Mouse (Mus musculus): ENCODE data around the gene Zfp672. TPM values are rescaled to one million over a fixed set of nuclear protein-coding genes. Genes with fewer than 3 reads are reported as not detected.
"Not testable (repeated sequence)": the region's sequence is repeated elsewhere in the genome, so short reads cannot be mapped to it uniquely, and the experiment has no call there.

The Zfp672 gene
- polyA plus RNA-seq (2017; shearing (Covaris generic)): 10 to 100 TPM; 40.5 to 41.4 (median 41.1) TPM

DNA sequence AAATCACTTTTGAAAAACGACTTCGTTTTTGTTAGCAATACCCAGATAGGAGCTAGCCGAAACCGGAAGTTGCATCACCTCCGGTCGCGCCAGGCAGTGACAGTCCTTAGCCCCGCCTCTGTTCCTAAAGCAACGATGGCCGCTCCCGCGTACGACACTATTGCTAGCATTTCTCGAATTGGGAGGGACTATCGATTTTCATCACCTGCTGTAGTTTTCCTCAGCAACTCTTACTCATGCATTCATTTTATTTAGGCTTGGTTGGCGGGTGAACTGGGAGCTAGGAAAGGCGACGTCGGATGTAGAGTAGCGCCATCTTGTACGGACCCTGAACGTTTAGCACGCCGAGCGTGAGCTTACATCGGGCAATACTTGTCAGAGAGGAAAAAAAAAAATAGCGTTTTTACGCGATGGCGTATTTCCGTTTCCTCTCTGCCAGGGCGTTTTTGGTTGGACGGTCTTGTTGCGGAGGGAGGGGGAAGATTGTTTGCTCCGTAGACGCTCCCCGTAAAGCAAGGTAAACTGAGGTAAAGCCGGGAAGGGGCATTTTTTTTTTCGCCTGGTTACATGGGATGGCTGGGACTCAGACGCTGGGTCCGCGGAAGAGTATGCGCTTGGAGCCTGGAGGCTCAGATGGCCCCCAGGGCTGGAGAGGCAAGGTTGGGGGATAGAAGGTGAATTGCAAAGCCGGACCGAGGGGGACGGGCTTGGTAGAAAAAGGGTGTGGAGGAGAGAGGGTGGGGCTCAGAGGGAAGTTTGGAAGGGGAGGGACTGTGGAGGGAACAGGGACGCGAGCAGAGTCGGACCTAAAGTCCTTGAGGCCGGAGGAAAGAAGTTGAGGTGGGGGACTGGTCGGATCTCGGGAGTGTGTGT lies at the start of gene Zfp672, which contains the start of gene Sh3bp5l:
Gene Zfp672 (minus strand): TSS at position 64 of the 873 bp plus-strand sequence.
Gene Sh3bp5l (plus strand): TSS at position 449 of the 873 bp plus-strand sequence.
- peak; percentile 93 for ATAC-seq

DNA sequence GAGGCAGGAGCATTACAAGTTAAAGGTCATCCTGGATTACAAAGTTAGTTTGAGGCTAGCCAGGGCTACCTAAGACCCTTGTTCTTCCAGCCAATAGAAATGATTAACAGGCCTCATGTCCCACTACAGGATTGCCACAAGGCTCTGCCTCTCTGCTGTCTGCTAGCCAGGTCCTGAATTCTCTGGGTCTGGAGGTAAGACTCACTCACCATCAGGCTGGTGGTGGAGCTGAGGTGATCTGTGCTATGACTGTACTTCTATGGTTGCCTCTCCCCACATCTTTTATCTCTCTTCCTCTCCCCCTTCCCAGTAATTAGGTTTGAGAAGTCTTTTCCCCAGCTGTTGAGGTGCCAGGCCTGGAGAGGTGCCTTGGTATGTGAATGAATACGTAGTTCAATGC lies 49.4 kb upstream of the Zfp672 start:
- ATAC-seq: no peak

DNA sequence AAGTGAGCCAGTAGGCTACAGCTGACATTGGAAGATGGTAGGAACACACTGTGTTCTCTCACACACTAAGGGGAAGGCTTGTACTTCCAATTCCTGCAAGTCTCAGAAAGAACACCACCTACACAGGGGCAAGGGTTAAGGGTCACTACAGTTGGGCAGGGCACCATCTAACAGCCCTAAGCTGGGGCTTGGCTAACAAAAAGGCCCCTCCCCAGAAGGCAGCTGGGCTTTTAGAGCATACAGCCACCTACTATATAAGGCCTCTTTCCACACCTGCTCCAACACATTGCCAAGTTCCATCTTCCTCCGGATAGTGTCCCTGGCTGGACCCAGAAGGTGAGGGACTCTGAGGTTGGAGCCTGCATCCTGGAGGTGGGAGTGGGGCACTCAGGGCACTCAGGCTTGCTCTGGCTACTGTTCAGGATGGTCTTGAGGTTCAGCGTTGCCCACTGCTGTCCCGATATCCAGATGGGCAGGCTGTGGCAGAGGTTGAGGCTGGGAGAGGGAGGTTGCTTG lies 48.7 kb upstream of the Zfp672 start, which contains the start of gene Lypd8:
Gene Lypd8 (plus strand): TSS at position 281 of the 516 bp plus-strand sequence.
- ATAC-seq: no peak

DNA sequence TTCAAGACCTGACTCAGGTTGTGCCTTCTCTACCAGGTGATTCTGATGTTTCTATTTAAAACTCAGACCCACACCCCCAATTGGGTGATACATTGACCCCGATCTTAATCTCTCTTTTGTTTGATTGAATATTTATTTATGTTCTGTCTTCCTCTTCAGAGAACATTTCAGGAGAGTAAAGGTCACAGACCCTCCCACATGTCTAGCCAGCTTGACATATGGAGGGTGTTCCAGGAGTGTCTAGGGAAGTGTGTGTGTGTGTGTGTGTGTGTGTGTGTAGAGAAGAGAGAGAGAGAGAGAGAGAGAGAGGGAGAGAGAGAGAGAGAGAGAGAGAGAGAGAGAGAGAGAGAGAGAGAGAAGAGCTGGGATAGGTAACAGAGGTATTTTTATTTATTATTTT lies 47.5 kb upstream of the Zfp672 start:
- no peak for ATAC-seq

DNA sequence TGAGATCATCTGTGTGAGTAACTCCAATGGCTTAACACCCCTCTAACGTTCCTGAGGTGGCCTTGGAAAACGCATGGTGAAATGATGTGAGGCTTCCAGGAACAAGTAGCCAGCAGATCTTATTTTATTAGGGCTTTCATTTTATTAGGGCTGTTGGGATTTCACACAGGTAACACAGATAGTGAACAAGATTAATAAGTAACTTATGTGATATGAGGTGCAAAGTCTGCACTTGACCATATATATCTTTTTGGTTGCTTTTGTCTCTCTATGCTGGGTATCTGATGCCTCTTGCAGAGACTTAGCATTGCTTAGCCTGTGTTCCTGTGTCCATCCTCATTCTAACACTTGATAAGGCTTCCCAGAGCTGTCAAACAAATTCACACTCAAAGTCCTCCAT lies 47.1 kb upstream of the Zfp672 start:
- ATAC-seq: no peak

DNA sequence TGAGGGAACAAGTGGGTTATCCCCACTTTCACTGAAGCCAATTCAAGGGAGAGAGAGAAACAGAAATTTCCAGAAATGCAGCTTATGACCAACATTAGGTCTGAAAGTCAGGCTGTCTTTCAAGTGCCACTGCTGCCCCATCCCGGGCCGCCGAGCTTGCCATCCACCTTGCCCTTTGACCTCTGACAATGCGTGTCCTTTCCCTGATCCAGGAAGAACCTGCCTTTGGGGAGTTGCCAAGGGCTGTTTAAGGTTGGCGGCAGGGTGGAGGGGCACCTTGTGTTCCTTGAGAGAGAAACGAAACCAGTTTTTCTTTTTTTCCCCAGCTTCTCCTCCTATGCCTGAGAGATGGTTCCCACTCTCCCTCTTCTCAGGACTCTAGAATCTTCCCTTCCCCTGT lies 36.1 kb upstream of the Zfp672 start:
- not testable (repeated sequence) for ATAC-seq

DNA sequence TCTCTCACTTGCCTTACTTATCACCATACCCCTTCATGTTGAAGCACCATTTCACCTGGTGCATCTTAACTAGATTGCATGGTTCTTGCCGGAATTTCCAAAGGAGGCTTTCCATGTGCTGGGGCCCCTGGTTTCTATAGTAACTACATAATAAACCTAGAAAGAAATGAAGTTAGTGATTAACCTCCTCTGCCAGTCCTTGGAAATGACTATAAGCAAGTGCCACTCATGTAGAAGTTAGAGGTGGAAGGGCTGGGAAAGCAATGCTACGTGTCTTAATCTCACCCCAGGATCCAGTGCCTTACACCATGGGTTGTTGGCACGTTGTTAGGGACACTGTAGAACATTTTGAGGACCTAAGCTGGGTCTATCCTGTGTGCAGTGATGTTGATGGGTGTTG lies 34.3 kb upstream of the Zfp672 start:
- ATAC-seq: no peak

DNA sequence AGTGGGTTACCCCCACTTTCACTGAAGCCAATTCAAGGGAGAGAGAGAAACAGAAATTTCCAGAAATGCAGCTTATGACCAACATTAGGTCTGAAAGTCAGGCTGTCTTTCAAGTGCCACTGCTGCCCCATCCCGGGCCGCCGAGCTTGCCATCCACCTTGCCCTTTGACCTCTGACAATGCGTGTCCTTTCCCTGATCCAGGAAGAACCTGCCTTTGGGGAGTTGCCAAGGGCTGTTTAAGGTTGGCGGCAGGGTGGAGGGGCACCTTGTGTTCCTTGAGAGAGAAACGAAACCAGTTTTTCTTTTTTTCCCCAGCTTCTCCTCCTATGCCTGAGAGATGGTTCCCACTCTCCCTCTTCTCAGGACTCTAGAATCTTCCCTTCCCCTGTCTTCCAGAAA lies 32.4 kb upstream of the Zfp672 start:
- not testable (repeated sequence) for ATAC-seq

DNA sequence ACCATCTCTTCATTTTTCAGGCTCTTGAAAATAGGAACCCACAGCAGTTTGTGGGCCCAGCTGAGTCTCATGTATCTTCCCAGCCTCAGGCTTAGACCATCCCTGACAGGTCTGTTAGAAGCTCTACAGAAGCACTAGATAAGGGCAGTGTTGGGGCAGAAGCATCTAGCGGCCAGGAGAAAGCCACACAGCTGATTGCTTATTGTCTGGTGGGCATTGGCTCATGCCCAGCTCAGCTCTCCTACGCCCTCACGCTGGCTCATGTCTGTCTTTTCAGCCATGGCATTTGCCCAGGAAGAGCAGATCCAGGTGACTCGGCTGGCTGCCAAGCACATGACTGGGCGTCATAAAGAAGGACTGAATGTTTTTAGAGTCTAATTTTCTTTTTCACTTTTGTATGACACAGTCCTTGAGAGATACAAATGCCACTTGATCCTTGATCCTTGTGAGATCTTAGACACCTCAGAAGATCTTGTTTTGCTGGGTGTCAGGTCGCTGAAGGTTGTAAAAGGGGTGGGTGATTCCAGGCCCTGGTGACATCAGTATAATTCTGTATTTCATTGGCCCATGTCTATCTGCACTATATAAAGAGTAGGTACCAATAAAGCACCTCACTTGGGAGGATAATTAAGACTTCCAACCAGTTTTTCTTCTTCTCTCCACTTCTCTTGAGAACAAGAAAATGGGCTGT lies 27.9 kb upstream of the Zfp672 start:
- ATAC-seq: no peak

DNA sequence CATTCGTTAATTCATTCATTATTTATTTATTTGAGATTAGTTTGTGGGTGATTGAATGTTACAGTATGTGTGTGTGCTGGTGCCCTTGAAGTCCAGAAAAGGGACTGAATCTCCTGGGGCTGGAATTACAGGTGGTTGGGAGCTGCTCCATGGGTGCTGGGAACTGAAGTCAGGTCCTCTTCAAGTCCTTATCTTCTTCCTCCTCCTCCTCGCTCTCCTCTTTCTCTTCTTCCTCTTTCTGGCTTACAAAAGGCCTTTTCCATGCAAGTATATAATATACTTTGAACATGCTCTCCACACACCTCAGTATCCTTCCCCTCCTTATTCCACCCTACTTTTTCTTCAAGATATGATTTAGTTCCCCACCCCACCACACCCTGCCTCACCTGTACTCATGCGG lies 26.9 kb upstream of the Zfp672 start:
- no peak for ATAC-seq

DNA sequence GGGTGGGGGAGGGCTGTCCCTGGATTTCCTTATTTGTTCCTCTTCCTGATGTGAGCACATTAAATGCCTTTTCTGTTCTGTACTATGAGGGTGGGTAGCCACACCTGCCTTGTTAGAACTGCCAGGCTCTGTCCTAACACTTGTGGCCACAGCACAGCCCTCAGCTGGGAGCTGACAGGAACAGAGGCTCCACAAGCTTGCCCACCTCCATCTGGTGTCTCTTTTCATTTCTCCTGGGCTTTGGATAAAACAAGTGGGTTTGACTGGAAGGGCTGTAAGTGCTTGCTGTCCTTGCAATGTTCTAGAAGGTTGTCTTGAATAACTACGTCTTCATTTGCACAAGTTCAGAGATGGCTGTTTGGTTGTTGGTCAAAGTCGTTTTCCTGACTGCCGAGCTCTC lies 24.8 kb upstream of the Zfp672 start:
- no peak for ATAC-seq

DNA sequence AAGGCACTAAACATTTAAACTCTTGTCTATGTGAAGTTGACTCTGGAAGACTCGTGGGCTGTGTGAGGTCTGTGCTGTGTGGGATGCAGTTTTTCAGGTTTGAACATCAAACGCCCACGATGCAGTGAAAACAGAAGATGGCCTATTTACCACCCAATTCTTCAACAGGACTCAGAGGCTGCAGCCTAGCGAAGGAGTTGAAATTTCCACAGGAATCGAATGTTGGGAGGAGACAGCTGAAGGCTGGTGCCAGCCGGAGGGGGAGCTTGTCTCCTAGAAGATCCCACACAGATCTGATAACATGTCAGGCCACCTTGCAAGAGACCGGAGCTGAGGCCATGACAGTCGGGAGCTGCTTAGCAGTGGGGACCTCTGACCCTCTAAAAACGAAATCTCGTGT lies 24.3 kb upstream of the Zfp672 start:
- ATAC-seq: no peak

DNA sequence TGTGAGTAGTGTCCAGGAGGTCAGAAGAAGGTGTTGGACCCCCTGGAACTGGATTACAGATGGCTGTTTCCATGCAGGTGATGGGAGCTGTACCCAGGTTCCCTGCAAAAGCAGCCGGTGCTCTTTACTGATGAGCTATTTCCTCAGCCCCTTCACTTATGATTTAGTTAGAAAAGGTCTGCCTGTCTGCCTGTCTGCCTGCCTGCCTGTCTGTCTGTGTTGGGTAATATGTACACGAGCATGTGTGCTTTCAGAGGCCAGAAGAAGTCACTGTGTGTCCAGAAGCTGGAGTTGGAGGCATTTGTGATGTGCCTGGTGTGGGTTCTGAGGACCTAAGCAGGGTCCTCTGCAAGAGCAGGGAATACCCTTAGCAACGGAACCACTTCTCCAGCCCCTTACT lies 23.6 kb upstream of the Zfp672 start:
- ATAC-seq: no peak

DNA sequence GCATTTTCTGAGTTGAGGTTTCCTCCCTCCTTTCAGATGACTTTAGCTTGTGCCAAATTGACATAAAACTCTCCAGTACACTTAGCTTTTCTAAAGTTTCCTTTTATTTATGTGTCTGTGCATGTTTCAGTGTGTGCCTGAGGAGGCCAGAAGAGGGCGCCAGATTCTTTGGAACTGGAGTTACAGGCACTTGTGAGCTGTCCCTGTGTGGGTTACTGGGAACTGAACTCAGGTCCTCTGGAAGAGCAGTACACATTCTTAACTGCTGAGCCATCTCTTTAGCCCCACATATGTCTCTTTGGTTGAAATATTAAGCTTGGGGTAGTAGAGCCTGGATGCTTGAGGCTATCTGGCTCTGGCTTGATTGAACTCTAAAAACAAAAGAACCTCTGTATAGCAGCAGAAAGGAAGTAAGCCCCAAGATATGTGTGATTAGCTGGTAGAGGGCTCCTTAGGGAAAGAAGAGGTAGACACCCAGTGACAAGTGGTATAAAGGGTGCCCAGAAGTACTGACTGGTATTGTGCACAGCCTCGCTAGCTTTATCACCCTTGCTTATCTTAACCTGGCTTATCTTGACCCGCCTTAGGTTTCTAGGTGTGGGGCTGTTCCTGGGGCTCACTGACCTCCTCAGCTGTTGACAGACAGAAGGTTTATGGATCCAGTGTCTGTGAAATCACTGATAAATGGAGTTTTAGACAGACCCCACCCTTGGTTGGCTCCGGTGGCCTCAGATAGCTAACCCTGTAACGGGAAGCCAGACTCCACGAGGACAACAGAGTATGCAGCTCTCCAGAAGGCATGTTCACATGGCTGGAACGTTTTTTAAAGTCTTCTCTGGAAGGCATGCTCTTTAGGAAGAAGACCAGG lies 22.8 kb upstream of the Zfp672 start:
- ATAC-seq: no peak

DNA sequence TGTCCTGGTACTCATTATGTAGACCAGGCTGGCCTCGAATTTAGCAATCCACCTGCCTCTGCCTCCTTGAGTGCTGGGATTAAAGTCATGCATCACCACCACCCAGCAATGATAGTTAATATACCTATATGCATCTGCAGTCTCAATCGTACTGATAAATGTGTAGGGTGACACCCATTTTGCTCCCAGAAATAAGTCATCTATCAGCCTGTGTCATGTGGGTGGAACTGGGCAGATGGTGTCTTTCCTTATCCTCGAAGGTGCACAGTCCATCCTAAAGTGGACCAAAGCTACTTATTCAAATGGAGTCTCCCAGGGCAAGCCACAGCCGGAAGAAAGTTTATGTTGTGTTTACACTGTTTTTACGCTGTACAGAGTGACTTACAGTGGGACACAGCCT lies 21.0 kb upstream of the Zfp672 start:
- ATAC-seq: no peak

DNA sequence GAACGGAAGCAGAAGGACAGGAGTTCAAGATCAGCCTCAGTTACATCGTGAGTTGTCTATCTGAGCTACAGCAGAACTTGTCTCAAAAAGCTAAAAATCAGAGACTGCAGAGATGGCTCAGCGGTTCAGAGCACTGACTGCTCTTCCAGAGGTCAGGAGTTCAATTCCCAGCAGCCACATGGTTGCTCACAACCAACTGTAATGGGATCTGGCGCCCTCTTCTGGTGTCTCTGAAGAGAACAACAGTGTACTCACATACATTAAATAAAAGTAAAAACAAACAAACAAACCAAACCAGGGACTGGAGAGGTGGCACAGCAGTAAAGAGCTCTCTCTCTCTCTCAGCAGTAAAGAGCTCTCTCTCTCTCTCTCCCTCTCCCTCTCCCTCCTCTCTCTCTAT lies 20.5 kb upstream of the Zfp672 start:
- no peak for ATAC-seq

DNA sequence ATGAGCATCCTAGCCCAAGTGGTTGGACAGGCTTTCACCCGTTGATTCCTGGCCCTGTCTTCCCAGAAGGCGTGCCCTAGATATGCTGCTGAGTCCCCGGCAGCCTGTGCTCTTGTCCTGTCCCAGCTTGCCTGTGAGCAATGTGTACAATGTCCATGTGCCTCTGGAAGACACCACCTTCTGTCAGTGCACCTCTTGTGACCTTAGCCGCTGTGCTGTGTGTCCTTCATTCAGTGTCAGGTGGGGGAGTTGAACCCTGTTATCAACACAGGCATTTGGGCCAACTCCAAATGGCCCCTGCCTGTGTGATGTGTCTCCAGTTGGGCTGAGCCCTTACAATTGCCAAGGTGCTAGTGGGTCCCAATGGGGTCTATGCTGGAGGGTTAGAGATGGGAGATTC lies 16.6 kb upstream of the Zfp672 start:
- no peak for ATAC-seq

DNA sequence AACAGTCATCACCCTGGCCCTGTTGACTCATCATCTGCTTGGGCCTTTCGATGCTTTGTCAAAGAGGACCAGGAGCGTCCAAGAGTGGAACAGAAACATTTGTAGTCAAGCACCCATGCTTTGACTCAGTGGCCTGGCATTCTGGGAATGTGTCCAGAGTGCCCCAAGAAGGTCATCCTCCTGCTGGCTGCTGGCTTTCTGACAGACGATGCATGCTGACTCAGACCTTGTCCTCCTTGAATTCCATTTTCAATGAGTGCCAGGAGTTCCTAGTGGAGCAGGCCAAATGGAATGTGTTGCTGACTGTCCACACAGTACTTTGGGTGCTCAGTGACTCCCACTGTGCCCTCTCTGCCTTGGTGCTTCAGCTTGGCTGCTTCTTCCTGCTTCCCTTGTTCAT lies 4.6 kb upstream of the Zfp672 start:
- no peak for ATAC-seq

DNA sequence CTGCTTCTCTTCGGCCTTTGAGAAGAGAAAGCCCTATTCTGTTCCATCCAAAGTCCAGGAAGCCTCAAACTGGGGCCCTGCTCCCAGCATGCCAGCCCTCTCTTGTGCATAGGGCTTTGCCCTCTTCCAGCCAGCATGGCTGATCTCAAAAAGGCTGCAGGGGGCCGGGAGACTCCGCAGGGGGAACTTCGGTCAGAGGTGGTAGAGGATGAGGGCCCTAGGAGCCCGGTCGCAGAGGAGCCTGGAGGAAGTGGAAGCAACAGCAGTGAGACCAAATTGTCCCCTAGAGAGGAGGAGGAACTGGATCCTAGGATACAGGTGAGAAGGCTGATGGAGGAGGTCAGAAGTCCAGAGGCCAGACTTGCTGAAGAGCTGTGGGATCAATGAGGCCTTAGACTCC lies 1.4 kb upstream of the Zfp672 start:
- ATAC-seq: no peak

DNA sequence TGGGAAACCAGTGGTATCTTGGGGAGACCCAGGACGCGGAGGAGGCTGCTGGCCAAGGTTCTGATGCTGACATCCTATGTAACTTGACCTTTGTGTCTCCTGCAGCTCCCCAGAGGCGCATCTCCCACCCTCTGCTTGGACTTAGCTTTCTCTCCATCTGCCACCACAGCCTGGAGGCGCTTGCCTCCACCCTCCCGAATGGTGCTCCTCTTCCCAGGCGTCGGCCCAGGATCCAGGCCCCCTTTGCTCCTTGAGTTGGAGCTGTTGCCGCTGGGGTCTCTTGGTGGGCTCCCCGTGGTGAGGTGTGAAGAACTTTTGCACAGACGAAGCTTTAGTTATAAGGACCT lies 983 bp upstream of the Zfp672 start:
- no peak for ATAC-seq

DNA sequence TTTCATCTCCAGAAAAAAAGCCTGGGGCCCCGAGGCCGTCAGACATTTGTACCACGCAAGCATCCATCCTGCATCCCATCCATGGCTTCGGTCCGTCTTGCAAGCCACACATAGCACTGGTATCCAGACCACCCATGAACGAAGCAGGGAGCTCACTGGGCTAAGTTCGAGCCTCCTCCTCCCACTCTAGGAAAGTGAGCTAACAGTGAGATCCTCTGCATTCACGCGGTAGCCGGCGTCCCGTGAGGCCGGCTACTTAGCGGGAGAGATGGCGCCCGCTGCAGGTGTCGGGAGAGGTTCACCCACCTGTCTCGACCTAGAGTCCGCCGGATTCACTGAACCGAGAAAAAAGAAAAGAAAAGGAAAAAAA lies 248 bp downstream of the Zfp672 start:
- peak; percentile 26 for ATAC-seq

DNA sequence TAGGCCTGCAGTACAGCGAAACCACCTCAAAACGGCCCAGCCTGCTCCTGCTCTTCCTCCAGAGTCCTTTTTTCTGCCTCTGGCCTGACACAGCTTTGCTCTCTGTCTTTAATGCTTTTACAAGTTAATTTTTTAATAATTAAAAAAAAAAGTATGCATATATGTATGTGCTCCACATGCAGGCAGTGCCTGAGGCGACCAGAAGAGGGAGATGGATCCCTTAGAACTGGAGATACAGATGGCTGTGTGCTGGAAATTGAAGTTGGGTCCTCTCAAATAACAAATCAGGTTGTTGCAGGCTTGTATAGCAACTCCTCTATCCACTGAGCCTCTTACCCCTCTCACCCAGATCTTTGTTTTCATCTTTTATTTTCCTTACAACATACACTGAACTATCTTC lies 3.4 kb downstream of the Zfp672 start:
- no peak for ATAC-seq

Measured in inflammation-experienced regulatory T-cells, adult 6 months (primary cell).